Mouse (Mus musculus): Measurements from ENCODE around the gene Uhmk1.

DNA sequence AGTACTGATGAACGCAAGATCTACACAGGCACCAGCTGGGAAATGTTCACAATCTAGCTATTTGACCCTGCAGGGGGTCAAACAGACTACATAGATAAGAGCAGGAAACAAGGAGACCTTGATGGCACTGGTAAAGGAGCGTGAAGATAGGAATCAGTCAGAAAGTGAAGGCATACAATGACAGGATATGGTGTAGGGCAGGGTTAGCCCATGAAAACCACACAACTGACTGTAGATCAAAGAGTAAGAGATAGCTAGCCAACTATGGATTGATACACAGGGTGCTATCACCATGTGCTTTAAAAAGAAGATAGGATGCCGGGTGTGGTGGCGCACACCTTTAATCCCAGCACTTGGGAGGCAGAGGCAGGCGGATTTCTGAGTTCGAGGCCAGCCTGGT is 47.4 kb downstream of the Uhmk1 start:
- TF ChIP-seq POLR2A (IDR thresholded peaks at IDR 0.05; ENCODE audit: borderline replicate concordance, control insufficient read depth, low read depth, low read length) (no peak), CTCF (IDR thresholded peaks at IDR 0.05; ENCODE audit: control insufficient read depth, insufficient read depth, low read length) (no peak)

Measured in bone marrow, adult 2 months (tissue).